23 mouse cellular contexts compared by ENCODE assay signal in genomic region chr3:107075705-107076104, GRCm38 (mm10). TPM values are rescaled to one million over a fixed set of nuclear protein-coding genes. Genes with fewer than 3 reads are reported as not detected.
DNase-seq lines count a peak whose midpoint lies in the region; ATAC-seq and TF ChIP-seq lines count a peak whose summit lies in the region.
"Had no signal": no experiment of that assay in that cellular context is flagged by ENCODE, and none has a peak within 500 bp of the region (broad histone marks: within the 10 kb centered on the region; RNA-seq: fewer than 3 reads in every experiment).

No protein-coding gene starts in this region.

- dilution Hi-C loops in CH12.LX (cut with MboI; ENCODE audit: extremely low pct_ligation_motif_present, extremely low pct_unique_long_range_greater_than_20kb, low sequenced_read_pairs), result no loop called here

- TF ChIP-seq RAD21 in CH12.LX (IDR thresholded peaks at IDR 0.05; ENCODE audit: low read depth, low read length), result no peak

- H3K27ac ChIP-seq in CH12.LX (ENCODE audit: insufficient read depth, low read depth), result peak overlapping the region; percentile 94
- H3K27ac ChIP-seq in intestine, embryonic 16.5 days (ENCODE audit: low read length), result no peak overlapping the region
- no peak overlapping the region for H3K27ac ChIP-seq in hindbrain, embryonic 13.5 days
- H3K27ac ChIP-seq: embryonic facial prominence, embryonic 10.5 days; embryonic facial prominence, embryonic 12.5 days; forebrain, embryonic 13.5 days; forebrain, embryonic 15.5 days had no signal

- DNase-seq in heart, adult 11 months, result peak; percentile 62
- no peak for DNase-seq in heart, adult 18-20 months
- no peak for DNase-seq in CH12.LX (ENCODE audit: extremely low read depth)
- DNase-seq in urinary bladder, postnatal 4 days (ENCODE audit: low spot score in 2 of 2), result no peak
- DNase-seq: adrenal gland, adult 2 months; adrenal gland, postnatal 10 days; adrenal gland, postnatal 25 days; B cell, adult 2 months; cerebellum, adult 11 months; cerebellum, adult 18-20 months; cerebellum, adult 8-10 months; cerebellum, adult 9-11 months; cerebellum, postnatal 14 days; cerebellum, postnatal 36 days; forebrain, postnatal 0 days had no signal

- no peaks in the 10 kb centered on the region for H3K79me2 ChIP-seq in CH12.LX (replicated peaks; ENCODE audit: control insufficient read depth, extremely low read depth, insufficient read depth, poor library complexity, severe bottlenecking)

- H3K36me3 ChIP-seq in CH12.LX (replicated peaks in 1 of 2; ENCODE audit: control insufficient read depth in 1 of 2, insufficient read depth in 1 of 2, low read length in 1 of 2), result no peaks in the 10 kb centered on the region
- H3K36me3 ChIP-seq in intestine, embryonic 16.5 days (ENCODE audit: control insufficient read depth, insufficient read depth, low read length), result no peaks in the 10 kb centered on the region
- H3K36me3 ChIP-seq in hindbrain, embryonic 13.5 days, result no peaks in the 10 kb centered on the region
- H3K36me3 ChIP-seq: embryonic facial prominence, embryonic 10.5 days; embryonic facial prominence, embryonic 12.5 days; forebrain, embryonic 15.5 days had no signal

- no peak for TF ChIP-seq CTCF in CH12.LX (conservative IDR thresholded peaks at IDR 0.05 in 1 of 2, IDR thresholded peaks at IDR 0.05 in 1 of 2; ENCODE audit: low read depth in 2 of 2, low read length in 2 of 2)

- no peaks in the 10 kb centered on the region for H3K27me3 ChIP-seq in CH12.LX (replicated peaks)
- H3K27me3 ChIP-seq in intestine, embryonic 16.5 days (replicated peaks; ENCODE audit: control insufficient read depth, insufficient read depth, low read length), result no peaks in the 10 kb centered on the region; the same call in 1 of the 2 replicates
- no peaks in the 10 kb centered on the region for H3K27me3 ChIP-seq in hindbrain, embryonic 13.5 days
- H3K27me3 ChIP-seq: embryonic facial prominence, embryonic 12.5 days; forebrain, embryonic 13.5 days; forebrain, embryonic 15.5 days had no signal

- H3K9me3 ChIP-seq in CH12.LX (replicated peaks; ENCODE audit: low read length), result no peaks in the 10 kb centered on the region
- no peaks in the 10 kb centered on the region for H3K9me3 ChIP-seq in intestine, embryonic 16.5 days (ENCODE audit: control insufficient read depth, low read length)
- no peaks in the 10 kb centered on the region for H3K9me3 ChIP-seq in hindbrain, embryonic 13.5 days
- H3K9me3 ChIP-seq: embryonic facial prominence, embryonic 10.5 days; embryonic facial prominence, embryonic 12.5 days; forebrain, embryonic 13.5 days; forebrain, embryonic 15.5 days had no signal

- no peak overlapping the region for H3K9ac ChIP-seq in CH12.LX (ENCODE audit: insufficient read depth, low read depth)
- H3K9ac ChIP-seq in intestine, embryonic 16.5 days (ENCODE audit: low read depth, low read length), result no peak overlapping the region
- no peak overlapping the region for H3K9ac ChIP-seq in hindbrain, embryonic 13.5 days
- H3K9ac ChIP-seq: embryonic facial prominence, embryonic 12.5 days; forebrain, embryonic 13.5 days; forebrain, embryonic 15.5 days; forebrain, postnatal 0 days had no signal

- peak; percentile 87 for ATAC-seq in intestine, embryonic 16.5 days
- no peak for ATAC-seq in hindbrain, embryonic 13.5 days (ENCODE audit: low FRiP score)
- ATAC-seq: forebrain, embryonic 13.5 days; forebrain, embryonic 15.5 days; forebrain, postnatal 0 days had no signal

- TF ChIP-seq POLR2A in CH12.LX (IDR thresholded peaks at IDR 0.05; ENCODE audit: low read depth, low read length), result no peak

- H3K4me3 ChIP-seq in CH12.LX (replicated peaks in 1 of 3; ENCODE audit: low read depth in 2 of 3, low read length in 2 of 3, poor library complexity in 1 of 3), result peak overlapping the region in 1 of 3 experiments; percentile 35
- no peak overlapping the region for H3K4me3 ChIP-seq in intestine, embryonic 16.5 days (ENCODE audit: low read length)
- no peak overlapping the region for H3K4me3 ChIP-seq in hindbrain, embryonic 13.5 days
- H3K4me3 ChIP-seq: embryonic facial prominence, embryonic 10.5 days; embryonic facial prominence, embryonic 12.5 days; forebrain, embryonic 13.5 days; forebrain, embryonic 15.5 days had no signal

- peak; percentile 66 for TF ChIP-seq EP300 in CH12.LX (IDR thresholded peaks at IDR 0.05; ENCODE audit: low read length)

- peak overlapping the region; percentile 81 for H3K4me2 ChIP-seq in CH12.LX (ENCODE audit: insufficient read depth, low read depth, poor library complexity, severe bottlenecking)
- H3K4me2 ChIP-seq in intestine, embryonic 16.5 days (ENCODE audit: low read depth, low read length), result no peak overlapping the region
- H3K4me2 ChIP-seq in hindbrain, embryonic 13.5 days, result no peak overlapping the region
- H3K4me2 ChIP-seq: embryonic facial prominence, embryonic 12.5 days; forebrain, embryonic 13.5 days; forebrain, embryonic 15.5 days had no signal

- in situ Hi-C loops in CH12.LX (cut with MboI; ENCODE audit: low pct_ligation_motif_present, low pct_unique_long_range_greater_than_20kb, low sequenced_read_pairs), result no loop called here

- peaks cover 32 to 52% of the 10 kb centered on the region in 2 experiments for H3K4me1 ChIP-seq in CH12.LX (ENCODE audit: control insufficient read depth in 1 of 2, insufficient read depth in 2 of 2)
- no peaks in the 10 kb centered on the region; the same call in 1 of the 2 replicates for H3K4me1 ChIP-seq in intestine, embryonic 16.5 days (ENCODE audit: control insufficient read depth, insufficient read depth, low read length)
- no peaks in the 10 kb centered on the region for H3K4me1 ChIP-seq in hindbrain, embryonic 13.5 days (replicated peaks)
- H3K4me1 ChIP-seq: embryonic facial prominence, embryonic 10.5 days; embryonic facial prominence, embryonic 12.5 days; forebrain, embryonic 13.5 days; forebrain, embryonic 15.5 days had no signal

- 63% methylated on average over 1 of the region's 1 CpGs for WGBS in intestine, embryonic 16.5 days
- WGBS in hindbrain, embryonic 13.5 days, result 82% methylated on average over 1 of the region's 1 CpGs

TF ChIP-seq in CH12.LX, 34 proteins besides CTCF, POLR2A, EP300 and RAD21:
- TF ChIP-seq TBP (conservative IDR thresholded peaks at IDR 0.05; ENCODE audit: low read depth, low read length) (0 out of 2 replicates have a peak, but pooled peaks have one; percentile 31), RCOR1 (conservative IDR thresholded peaks at IDR 0.05; ENCODE audit: low read depth, low read length) (peak; percentile 34; the same call in 1 of the 2 replicates), ETS1 (conservative IDR thresholded peaks at IDR 0.05; ENCODE audit: low read depth, low read length) (0 out of 2 replicates have a peak, but pooled peaks have one; percentile 12), MEF2A (IDR thresholded peaks at IDR 0.05; ENCODE audit: borderline replicate concordance, low read depth, low read length) (no peak)

RNA-seq across cellular contexts. Expression of gene Kcna2, which starts 25.2 kb away (rescaled TPM):
- total RNA-seq in heart, adult 18-20 months (2021), result 1 to 10 TPM in 1 of 2 experiments, under 1 TPM in 1; 0.92 to 1.2 TPM
- total RNA-seq in CH12.LX (2012; rRNA removed) (not detected in 2 replicates), CH12.LX (2014; rRNA removed) (not detected in 2 replicates)
- polyA plus RNA-seq in CH12.LX (2012; ENCODE audit: insufficient read length, low read depth), result not detected in 2 replicates
- polyA plus RNA-seq in intestine, embryonic 16.5 days (2015; fragmentation: Nextera tagmentation; extraction: Ambion mirVana), result 0.04 and 0.06 TPM in 2 replicates
- 1.2 and 1.3 TPM in 2 replicates for polyA plus RNA-seq in hindbrain, embryonic 13.5 days (2015; fragmentation: Nextera tagmentation; extraction: Ambion mirVana)
- total RNA-seq: common myeloid progenitor, adult 5-6 weeks; MEL had no signal

RNA-seq across cellular contexts. Expression of gene Kcna3, which starts 39.7 kb away (rescaled TPM):
- total RNA-seq in heart, adult 18-20 months (2021), result under 1 TPM; 0.22 to 0.64 TPM
- total RNA-seq in CH12.LX (2012; rRNA removed) (0.84 and 0.85 TPM in 2 replicates), CH12.LX (2014; rRNA removed) (not detected in 2 replicates)
- not detected in 2 replicates for polyA plus RNA-seq in CH12.LX (2012; ENCODE audit: insufficient read length, low read depth)
- polyA plus RNA-seq in intestine, embryonic 16.5 days (2015; fragmentation: Nextera tagmentation; extraction: Ambion mirVana), result 0.73 and 0.88 TPM in 2 replicates
- polyA plus RNA-seq in hindbrain, embryonic 13.5 days (2015; fragmentation: Nextera tagmentation; extraction: Ambion mirVana), result 6.8 and 7.1 TPM in 2 replicates
- total RNA-seq: MEL had no signal
